Mouse (Mus musculus) liver, embryonic 14.5 days (tissue): ENCODE data around the gene Armcx3. TPM values are rescaled to one million over a fixed set of nuclear protein-coding genes. Genes with fewer than 3 reads are reported as not detected.
"Not testable (repeated sequence)": the region's sequence is repeated elsewhere in the genome, so short reads cannot be mapped to it uniquely, and the experiment has no call there.

Source experiments
- ATAC-seq: fragments of 200-750 bp; cut with Nextera tagmentation; 2 replicates; pipeline ENCODE4 v1.8.0; 2017; ENCODE audit warnings: moderate number of reproducible peaks, mild to moderate bottlenecking, moderate library complexity; ENCODE audit not compliant: insufficient read depth
- DNase-seq, 3 experiments: peaks; one replicate each; pipeline ENCODE4 v3.0.0-alpha.2; 2012 to 2013; ENCODE audit warnings: low read depth in 3 of 3, low spot score in 3 of 3
- H3K27ac ChIP-seq: fragments of 300-500 bp; sonication (generic); 2 replicates; pipeline ENCODE4 v1.5.1; 2014; ENCODE audit warnings: moderate library complexity, mild to moderate bottlenecking, control low read depth, inconsistent platforms
- H3K27me3 ChIP-seq: fragments of 300-500 bp; sonication (generic); 2 replicates; pipeline ENCODE4 v1.6.1; 2014; ENCODE audit warnings: mild to moderate bottlenecking, low read length, moderate library complexity; ENCODE audit not compliant: control insufficient read depth, insufficient read depth
- H3K36me3 ChIP-seq: fragments of 300-500 bp; sonication (generic); replicated peaks from 2 replicates; pipeline ENCODE4 v1.6.1; 2014; ENCODE audit warnings: low read depth; ENCODE audit not compliant: control insufficient read depth, insufficient read depth
- H3K4me1 ChIP-seq, 2 experiments: fragments of 200-500 bp in 1 of 2; fragments of 300-500 bp in 1 of 2; sonication (generic) in 1 of 2; replicated peaks; 2 replicates each; pipeline ENCODE4 v1.6.1; 2012 to 2014; ENCODE audit warnings: antibody characterized with exemption in 1 of 2, inconsistent platforms in 1 of 2, low read length in 1 of 2; ENCODE audit not compliant: control insufficient read depth in 2 of 2, insufficient read depth in 2 of 2
- H3K4me2 ChIP-seq: fragments of 300-500 bp; sonication (generic); 2 replicates; pipeline ENCODE4 v1.6.1; 2014; ENCODE audit warnings: low read depth, mild to moderate bottlenecking, control low read depth, moderate library complexity
- H3K4me3 ChIP-seq, 2 experiments: fragments of 200-500 bp in 1 of 2; fragments of 300-500 bp in 1 of 2; sonication (generic) in 1 of 2; 2 replicates each; pipeline ENCODE4 v1.5.1; 2012 to 2014; ENCODE audit warnings: low read depth in 2 of 2, low read length in 2 of 2, mild to moderate bottlenecking in 2 of 2, control low read depth in 1 of 2, inconsistent platforms in 1 of 2, moderate library complexity in 1 of 2; ENCODE audit not compliant: insufficient read depth in 1 of 2
- H3K9ac ChIP-seq: fragments of 300-500 bp; sonication (generic); replicated peaks from 2 replicates; pipeline ENCODE4 v1.6.1; 2014; ENCODE audit warnings: mild to moderate bottlenecking, control low read depth, moderate library complexity
- H3K9me3 ChIP-seq: fragments of 300-500 bp; sonication (generic); 2 replicates; pipeline ENCODE4 v1.6.1; 2016; ENCODE audit warnings: low read length, mixed read lengths; ENCODE audit not compliant: control insufficient read depth
- CTCF ChIP-seq: IDR thresholded peaks from 2 replicates; pipeline ENCODE4 v1.5.1; 2016; ENCODE audit warnings: antibody characterized with exemption, low read depth, control low read depth
- EP300 ChIP-seq: IDR thresholded peaks from 2 replicates; pipeline ENCODE4 v1.6.1; 2016; ENCODE audit warnings: antibody characterized with exemption, low read depth
- WGBS: fragments of 180-500 bp; shearing (Covaris S2); extraction: QIAGEN DNeasy Blood & Tissue Kit; methylation state at CpG from one replicate; pipeline ENCODE4 v1.1.7; 2014; ENCODE audit not compliant: insufficient replicate concordance; 5-methylcytosine and 5-hydroxymethylcytosine counted together
- polyA plus RNA-seq, 2 experiments: library from polyadenylated mRNA; depleted of rRNA in 1 of 2; stranded (reverse) in 1 of 2; unstranded in 1 of 2; fragments of >200 nt; fragmentation: Nextera tagmentation in 1 of 2; extraction: Ambion mirVana in 1 of 2; gene quantifications; 2 replicates each; pipeline versions ENCODE4 v1.2.1 to v1.2.3; 2012 to 2014

Gene Armcx3
- polyA plus RNA-seq, 2 experiments = 9.0 to 14.4 TPM

DNA sequence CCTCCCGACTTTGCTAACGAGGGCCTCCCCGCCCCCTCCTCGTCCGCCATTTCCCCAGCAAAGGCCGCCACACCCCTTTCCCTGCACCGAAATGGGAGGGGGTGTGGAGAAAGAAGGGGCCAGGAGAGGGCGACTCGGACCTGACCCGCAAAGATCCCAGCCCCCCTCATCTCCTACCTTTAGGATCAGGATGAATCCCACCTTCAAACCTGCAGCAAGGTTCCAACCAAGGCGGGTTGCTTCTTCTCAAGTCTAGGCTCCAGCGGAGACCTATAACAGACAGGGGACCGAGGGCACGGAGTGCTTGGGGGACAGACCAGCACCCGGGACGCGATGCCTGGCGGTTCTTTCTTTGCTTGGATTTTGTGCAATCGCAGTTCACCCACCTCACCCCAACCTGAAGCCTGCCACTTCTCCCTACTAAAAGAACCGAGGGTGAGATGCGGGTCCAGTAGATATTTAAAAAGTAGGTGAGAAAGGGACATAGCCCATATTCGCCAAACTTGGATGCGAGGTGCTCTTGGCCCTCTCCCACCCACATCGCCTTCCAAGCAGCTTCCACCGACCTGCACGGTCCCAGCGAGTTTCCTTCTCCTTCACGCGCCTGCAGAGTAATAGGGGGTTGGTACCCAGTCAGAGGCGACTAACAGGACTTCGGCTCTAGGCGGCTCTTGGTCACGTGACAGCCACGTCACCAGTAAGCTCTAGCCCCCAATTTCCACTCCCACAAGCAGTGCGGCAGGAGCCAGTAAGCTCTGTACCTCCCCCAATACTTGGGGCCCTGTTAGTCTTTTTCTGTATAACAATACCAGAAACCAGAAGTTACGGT lies 5.4 kb upstream of the Armcx3 start, which contains the start of gene Armcx6:
Gene Armcx6 (minus strand): TSS at position 654 of the 829 bp plus-strand sequence.
- Histone ChIP-seq H3K27ac (no peak within 1 kb of the TSS), H3K27me3 (no peaks in the 10 kb centered on the region; the same call in 1 of the 2 replicates), H3K4me1 (peaks cover 0 to 5% of the 10 kb centered on the region in 2 experiments; a peak in 2 of 4 replicates), H3K36me3 (no peaks in the 10 kb centered on the region), H3K9me3 (no peaks in the 10 kb centered on the region), H3K4me3 (peak within 1 kb of the TSS; percentile 51 to 80), H3K9ac (peak within 1 kb of the TSS; percentile 25), H3K4me2 (peak within 1 kb of the TSS; percentile 83)
- ATAC-seq = peak; percentile 90
- WGBS = 14% methylated on average over 36 of the region's 36 CpGs
- peak; percentile 52 to 55 (median 53) for DNase-seq
- TF ChIP-seq EP300 = no peak
- TF ChIP-seq CTCF = no peak

- 31% methylated on average over 2 of the region's 2 CpGs for WGBS
- H3K36me3 ChIP-seq = no peaks in the 10 kb centered on the region
- no peak overlapping the region for H3K27ac ChIP-seq
- H3K27me3 ChIP-seq = no peaks in the 10 kb centered on the region
- H3K4me3 ChIP-seq = no peak overlapping the region
- TF ChIP-seq EP300 (no peak), CTCF (no peak)
- no peak overlapping the region for H3K4me2 ChIP-seq
- DNase-seq = no peak
- ATAC-seq = no peak
- no peaks in the 10 kb centered on the region for H3K9me3 ChIP-seq
- peaks cover 0 to 5% of the 10 kb centered on the region in 2 experiments; a peak in 2 of 4 replicates for H3K4me1 ChIP-seq
- H3K9ac ChIP-seq = no peak overlapping the region
Measured at GRCm38 (mm10) chrX:134751910-134752309, 4.5 kb upstream of the Armcx3 start.

GRCm38 (mm10) chrX:134752584-134752983 lies 3.8 kb upstream of the Armcx3 start:
- no peaks in the 10 kb centered on the region for H3K36me3 ChIP-seq
- no peak for ATAC-seq
- no peak overlapping the region for H3K27ac ChIP-seq
- H3K9ac ChIP-seq = no peak overlapping the region
- TF ChIP-seq EP300 (no peak), CTCF (no peak)
- no peak for DNase-seq
- H3K9me3 ChIP-seq = no peaks in the 10 kb centered on the region
- WGBS = 28% methylated on average over 4 of the region's 4 CpGs
- peaks cover 0 to 7% of the 10 kb centered on the region in 2 experiments; a peak in 2 of 4 replicates for H3K4me1 ChIP-seq
- no peaks in the 10 kb centered on the region for H3K27me3 ChIP-seq
- no peak overlapping the region for H3K4me3 ChIP-seq
- no peak overlapping the region for H3K4me2 ChIP-seq

GRCm38 (mm10) chrX:134757293-134757995 lies 1.0 kb downstream of the Armcx3 start:
- Histone ChIP-seq H3K4me2 (peak overlapping the region; percentile 61), H3K27ac (no peak overlapping the region), H3K27me3 (no peaks in the 10 kb centered on the region), H3K4me1 (peaks cover 0 to 8% of the 10 kb centered on the region in 2 experiments; a peak in 2 of 4 replicates), H3K9me3 (no peaks in the 10 kb centered on the region), H3K4me3 (peak overlapping the region; percentile 57 to 60), H3K9ac (peak overlapping the region; percentile 70), H3K36me3 (no peaks in the 10 kb centered on the region)
- TF ChIP-seq EP300 (no peak), CTCF (no peak)
- 15% methylated on average over 13 of the region's 13 CpGs for WGBS
- DNase-seq (no peak), ATAC-seq (no peak)

DNA sequence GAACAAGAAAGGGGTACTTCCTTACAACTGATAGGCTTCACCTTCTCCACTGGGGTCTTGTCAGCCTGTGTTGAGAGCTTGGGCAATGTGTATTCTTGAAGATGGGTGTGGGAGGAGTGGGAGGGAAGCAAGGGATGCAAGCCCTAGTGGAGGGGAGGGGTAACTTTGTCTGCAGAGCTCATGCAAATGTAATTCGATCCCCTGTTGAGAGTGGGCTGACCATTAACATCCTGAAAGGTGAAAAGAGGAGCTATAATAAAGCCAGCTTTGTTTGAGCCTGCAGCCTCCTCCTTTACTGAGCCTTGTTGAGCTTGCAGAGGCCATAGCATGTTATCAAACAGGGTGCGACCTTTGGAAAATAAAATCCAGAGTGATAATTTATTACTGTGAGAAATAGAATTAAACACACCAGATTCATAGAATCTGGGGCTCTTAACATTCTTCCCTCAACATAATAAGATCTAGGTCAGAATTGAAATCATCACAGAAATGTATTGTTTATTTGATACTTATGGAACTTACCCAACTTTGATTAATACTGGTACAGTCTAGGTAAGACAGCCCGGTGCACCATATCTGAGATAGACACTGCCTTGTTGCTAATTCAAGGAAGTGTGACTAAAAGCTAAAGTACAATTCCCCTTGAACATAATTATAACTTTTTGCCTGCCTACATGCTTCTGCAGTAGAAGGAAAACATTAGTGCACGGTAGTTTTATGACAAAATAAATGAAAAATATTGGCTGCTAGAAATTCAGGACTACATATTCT lies 7.2 kb downstream of the Armcx3 start:
- WGBS = 41% methylated on average over 4 of the region's 4 CpGs
- H3K9ac ChIP-seq, H3K4me1 ChIP-seq, H3K9me3 ChIP-seq, ATAC-seq, H3K27me3 ChIP-seq, H3K4me3 ChIP-seq, DNase-seq, H3K36me3 ChIP-seq, H3K4me2 ChIP-seq, H3K27ac ChIP-seq: not testable (repeated sequence)
